Mouse (Mus musculus): ENCODE measurements around the gene Prex1.

Gene Prex1

DNA sequence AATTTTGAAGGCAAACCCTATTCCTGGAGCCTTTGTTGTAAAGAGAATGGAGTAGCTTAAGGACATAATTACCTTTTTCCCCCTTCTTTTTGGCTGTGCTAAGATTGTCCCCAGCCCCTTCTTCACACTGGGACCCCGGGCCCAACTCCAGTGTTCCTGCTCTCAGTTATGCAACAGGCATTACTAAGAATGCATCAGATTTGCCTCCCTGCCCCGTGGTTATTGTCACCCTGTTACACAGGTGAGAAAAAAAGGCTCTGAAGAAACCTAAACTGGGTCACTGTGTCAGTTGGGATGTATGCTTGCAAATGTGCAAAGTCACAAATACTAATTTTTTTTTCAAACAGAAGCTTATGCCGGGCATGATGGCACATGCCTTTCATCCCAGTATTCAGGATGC, 6.8 kb upstream of the Prex1 start:
- DNase-seq, result no peak

DNA sequence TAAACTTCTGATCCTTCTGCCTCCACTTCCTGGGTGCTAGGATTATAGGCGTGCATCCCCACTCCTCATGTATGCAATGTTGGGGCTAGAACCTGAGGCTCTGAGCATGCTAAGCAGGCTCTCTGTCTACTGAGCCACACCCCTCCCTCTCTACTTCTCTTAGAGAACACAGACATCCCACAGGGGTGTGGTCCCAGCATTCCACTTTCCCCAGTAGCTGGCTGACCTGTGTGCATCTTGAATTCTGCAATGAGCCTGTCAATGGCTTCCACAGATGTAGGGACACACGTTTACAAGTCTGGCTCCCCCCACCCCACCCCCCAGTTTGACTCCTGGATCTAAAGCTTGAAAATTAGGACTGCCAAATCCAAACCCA, 6.3 kb upstream of the Prex1 start:
- DNase-seq, result no peak

DNA sequence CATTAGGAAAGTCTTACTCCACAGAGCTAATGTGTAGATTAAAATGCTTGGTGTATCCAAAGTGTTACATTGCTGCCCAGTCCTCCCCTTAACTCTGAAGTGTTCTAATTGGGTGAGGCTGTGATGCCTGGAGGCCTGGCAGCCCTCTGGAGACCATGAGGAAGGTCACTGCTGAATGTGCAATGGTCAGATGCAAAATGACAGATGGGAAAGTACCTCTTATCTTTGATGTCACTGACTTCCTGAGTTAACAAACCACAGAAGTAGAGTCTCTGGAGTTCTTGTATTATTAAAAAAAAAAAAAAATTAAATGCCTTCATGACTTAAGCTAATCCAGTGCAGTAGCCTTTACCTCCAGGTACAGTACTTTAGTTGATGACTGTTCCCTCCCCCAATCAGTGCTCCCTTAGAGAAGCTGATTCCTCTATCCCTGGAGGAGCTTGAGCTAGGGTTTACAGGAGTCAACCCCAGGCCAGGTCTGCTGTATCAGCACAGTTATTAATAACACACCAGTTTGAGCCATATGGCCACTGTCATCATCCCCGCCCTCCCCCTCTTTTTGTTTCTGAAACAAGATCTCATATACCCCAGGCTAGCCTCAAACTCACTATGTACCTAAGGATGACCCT, 5.8 kb upstream of the Prex1 start:
- DNase-seq, result no peak

DNA sequence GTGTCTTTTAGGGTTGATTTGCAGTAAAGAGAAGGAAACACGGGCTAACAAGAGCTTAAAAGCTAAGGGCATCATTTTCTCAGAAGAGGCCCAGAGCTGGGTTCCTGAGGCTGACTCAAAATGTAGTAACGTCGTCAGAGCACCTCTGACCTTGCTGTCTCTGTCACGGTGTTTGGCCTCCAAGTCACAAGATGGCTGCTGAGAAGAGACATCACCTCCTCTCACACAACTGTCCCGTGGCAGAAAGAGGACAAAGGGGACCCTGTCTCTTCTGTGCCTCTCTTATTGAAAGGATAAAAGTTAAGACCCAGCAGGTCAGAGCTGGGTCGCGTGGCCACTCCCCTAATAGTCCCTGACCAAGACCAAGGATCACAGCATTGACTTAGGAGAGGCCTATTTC, 2.4 kb upstream of the Prex1 start:
- DNase-seq, result no peak

DNA sequence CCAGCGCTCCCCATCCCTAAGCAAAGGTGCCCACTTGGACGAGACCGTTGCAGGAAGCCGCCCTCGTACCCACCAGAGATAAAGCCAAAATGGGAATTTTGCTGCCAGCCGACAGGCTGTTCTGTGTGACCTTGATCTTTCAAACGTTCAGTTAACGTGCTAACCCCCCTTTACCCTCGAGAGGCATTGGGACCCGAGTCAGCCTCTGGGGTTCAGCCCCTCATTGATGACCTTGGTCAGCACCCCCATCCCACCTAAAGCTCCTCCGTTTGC, 731 bp upstream of the Prex1 start:
- peak in 1 of 2 experiments; percentile 12 for DNase-seq

DNA sequence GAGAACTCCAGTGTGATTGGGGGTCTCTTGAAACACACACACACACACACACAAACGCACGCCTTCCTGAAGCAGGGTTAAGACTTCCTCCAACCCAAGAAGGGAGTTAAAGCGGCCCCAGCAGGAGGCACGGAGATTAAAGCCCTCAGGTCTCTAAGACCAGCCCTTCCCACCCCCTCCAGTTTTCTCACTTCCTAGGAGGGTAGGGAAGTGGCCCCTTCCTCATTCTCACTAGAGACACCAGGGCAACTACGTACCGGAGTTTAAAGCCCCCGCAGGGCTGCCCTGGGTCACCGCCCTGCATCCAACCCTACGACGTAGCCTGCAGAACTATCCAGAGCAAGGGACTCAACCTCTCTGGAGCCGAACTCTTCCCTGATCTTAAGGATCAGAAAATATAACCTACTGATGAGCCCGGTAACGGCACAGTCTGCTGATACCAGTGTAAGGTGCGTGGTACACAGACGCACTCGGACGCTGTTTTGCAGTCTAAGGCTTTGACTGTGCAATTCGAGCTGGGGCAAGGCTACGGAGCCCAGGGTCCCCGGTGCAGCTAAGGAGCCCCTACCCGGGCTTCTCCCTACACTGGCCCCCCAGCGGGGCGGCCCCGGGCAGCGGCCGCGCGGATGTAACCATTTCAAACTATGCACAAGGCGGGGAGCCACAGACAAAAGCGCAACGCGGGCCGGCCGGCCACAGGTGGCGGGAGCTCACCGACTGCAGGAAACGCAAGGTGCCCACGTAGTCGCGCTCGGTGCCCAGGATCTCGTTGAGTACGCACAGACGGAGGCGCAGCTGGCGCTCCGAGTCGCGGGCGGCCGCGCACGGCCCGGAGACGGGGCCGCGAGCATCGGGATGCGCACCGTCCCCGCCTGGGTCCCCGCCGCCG, 587 bp downstream of the Prex1 start:
- DNase-seq, result peak; percentile 14 to 26

DNA sequence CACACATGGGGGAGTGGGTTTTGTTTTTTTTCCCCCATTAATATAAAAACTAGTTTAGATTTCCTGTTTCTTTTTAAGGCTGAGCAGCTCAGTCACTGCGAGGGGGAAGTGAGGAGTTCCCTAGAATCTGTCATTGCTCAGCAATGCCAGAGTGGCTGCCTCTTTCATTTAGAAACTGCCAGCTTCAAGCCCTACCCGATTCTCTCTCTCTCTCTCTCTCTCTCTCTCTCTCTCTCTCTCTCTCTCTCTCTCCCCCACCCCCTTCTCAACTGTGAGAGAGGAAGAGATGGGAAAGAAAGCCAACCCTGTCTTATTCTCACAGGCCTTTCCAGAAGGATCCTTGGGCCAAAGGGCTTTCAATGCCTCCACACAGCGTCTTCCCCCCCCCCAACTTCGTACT, 1.3 kb downstream of the Prex1 start:
- no peak for DNase-seq

DNA sequence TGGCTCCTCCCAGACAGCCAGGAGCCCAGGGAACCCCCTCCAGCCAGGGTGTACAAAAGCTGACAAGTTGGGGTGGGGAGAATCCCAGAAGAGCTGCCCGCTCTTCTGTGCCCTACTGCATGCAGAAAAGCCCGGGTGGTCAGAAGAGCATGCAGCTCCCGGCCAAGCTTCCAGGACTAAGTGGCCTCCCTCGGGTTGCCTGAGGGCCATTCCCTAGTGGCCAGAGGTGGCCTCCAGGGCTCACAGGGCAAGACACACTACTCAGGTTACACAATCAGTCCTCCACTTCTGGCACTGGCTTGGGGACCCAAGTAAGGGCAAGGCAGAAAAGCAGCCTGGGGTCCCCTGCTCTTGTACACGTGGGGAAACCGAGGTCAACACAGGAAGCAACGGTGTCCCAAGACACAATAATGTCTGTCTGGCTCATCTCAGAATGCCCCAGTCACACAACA, 1.9 kb downstream of the Prex1 start:
- DNase-seq, result no peak

DNA sequence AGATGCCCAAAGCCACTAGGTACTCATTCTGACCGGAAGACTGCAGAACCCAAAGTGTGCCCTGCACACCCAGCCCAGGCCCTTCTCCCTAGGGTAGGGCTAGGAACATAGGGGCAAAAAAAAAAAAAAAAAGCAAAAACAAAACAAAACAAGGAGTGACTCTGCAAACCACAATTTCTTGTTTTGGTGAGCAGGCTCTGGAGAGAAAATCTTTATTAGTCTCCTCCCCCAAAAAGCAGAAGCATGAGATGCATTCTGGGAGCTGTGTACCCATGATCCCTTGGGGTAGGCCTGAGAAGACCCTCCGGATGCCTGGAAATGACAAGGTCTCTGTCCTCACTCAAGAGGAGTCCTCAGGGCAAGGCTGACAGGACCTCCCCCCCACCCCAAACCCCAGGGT, 3.7 kb downstream of the Prex1 start:
- DNase-seq, result no peak

DNA sequence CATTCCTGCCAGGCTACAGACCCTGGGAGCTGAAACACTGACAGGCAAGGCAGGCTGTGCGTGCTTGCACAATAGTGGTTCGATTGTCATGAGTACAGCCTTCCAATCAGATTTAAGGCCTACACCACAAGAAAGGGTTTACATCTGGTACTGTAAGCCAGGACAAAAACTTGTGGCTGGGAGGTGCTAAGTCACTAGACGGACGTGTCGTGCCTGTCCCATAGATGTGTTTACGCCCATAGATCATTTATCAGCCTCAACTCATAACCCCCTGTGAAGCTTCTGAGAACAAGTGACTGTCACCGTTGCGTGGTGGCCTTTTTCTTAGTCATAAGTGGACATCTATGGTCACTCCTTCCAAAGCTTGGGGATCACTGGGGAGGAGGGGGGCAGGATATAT, 5.3 kb downstream of the Prex1 start:
- no peak for DNase-seq

DNA sequence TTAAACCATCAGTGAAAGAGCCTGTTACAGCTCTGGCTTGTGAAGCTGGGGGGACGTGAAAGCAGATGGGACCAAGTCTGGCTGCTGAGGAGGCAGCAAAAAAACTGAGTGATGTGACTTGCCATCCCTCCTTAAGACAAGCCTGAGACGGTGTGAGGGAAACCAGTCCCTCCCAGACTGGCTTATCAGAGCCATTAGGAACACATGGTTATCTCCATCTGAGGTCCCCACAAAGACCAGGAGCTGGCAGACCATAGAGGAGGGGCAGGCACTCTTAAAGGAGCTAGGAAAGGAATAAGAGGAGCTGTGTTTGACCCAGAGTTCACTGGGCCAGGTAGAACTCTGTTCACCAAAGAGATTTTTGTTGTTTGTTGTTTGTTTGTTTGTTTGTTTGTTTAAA, 7.1 kb downstream of the Prex1 start:
- no peak for DNase-seq

DNA sequence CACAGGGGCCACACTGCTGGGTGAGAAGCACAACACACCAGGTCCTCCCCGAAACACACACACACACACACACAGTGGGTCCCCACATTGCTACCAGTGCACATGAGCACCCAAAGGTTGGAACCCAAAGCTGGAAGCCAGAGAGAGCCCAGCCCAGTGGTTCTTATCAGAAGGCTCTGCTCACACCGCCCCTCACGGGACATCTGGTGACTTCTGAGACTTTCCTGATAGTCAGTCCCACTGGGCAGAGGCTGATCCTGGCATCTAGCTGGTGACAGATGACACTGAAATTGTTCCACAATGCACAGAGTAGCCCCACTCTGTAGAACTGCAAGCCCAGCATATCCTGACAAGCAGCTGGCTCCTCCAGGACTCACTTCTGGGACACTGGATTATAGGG, 10.1 kb downstream of the Prex1 start:
- DNase-seq, result no peak

DNA sequence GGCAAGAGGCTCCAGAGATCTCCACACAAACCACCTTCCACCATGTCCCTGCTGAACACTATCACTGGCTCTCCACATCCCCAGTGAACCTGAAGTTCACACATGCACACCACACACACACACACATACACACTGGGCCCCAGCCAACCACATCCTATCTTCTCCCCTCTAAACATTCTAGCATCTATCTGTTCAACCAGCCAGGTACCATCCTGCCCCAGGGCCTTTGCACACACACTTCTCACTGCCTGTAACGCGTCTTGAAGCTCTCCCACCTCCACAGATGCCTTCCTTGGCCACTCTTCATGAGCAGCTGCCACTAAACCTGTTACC, 11.6 kb downstream of the Prex1 start:
- DNase-seq, result no peak

DNA sequence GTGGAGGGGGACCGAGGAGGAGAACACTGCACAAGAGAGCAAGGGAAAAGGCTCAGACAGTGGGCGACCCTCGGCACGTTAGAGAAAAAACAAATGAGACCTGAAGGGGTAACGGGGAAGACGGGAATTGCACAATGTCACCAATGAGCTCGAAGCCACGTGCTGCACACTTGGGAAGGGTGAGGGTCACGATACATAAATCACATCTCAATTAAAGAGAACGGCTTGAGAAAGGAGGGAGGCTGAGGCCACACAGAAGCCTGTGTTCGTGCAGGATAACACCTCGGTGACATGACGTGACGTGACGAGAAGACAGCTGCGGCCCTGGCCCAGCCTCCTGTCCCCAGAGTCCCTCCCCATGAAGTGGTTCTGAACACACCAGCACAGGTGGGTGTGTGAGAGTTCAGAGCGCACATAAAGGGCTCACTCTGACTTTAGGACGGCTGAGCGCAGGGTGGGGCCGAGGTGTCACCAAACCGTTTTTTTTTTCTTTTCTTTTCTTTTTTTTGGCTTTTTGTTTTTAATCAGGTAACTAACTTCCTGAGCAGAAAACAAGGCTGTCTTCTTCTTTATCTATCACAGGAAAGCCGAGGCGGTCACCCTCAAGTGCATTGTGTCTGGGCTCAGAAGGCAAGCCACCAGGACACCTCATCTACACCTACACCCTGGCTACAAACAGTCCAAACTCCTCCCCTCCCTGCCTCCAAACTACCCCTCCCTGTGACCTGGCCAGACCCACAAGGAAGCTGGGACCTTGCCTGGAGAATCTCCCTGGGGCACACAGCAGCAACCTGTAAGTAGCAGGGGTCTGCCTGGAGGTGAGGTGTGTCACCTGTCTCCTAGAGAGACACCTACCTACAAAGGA, 12.2 kb downstream of the Prex1 start:
- DNase-seq, result no peak

DNA sequence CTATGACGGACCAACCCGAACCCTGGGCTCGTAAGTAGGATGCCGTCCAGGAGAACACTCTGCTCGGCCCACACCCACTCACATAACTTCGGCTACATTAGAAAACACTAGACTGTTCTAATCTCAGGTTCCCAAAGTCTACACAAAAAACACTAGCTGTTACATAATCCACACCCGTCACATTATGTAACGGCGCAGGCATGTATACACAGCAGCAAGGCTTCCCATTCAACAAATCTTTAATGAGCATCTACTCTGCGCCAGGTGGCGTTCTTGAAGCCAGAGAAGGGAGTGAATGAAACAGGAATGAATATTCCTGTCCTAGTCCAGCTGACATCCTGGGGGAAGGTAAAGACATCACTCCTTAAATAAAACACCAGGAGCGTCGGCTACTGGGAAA, 12.9 kb downstream of the Prex1 start:
- no peak for DNase-seq

DNA sequence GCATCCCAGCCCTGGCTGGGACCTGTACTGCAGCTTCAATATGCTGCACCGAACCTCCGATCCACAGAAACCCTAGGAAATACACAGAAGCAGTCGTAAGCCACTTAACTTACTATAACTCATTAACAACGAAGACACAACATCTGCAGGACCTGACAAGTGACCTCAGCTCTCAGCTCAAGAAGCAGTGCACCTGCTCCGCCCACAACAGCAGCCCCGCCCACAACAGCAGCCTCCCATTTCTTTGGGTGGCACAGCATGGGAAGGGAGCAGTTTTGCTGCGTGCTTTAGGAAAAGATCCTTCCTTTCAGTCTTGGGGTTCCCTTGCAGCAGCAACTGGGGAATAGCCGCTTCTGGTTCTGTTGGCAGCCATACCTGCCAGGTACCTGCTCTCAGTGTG, 13.5 kb downstream of the Prex1 start:
- DNase-seq, result no peak

DNA sequence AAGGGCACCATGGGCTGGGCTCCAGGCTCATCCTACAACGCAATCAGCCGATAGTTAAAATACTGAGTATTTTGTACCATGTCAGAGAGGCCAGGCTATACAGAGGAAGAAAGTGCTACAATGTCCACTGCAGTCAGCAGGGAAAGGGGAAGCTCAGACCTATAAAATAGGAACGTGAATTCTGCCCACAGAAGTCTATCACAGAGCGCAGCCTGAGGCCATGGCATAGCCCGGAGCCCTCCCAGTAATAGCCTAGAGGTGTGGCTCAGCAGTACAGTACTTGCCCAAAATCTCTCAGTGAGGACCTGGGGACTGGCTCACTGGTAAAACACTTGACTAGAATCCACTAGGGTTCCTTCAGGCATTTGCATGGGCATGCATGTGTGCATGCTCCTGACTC, 14.1 kb downstream of the Prex1 start:
- no peak for DNase-seq

DNA sequence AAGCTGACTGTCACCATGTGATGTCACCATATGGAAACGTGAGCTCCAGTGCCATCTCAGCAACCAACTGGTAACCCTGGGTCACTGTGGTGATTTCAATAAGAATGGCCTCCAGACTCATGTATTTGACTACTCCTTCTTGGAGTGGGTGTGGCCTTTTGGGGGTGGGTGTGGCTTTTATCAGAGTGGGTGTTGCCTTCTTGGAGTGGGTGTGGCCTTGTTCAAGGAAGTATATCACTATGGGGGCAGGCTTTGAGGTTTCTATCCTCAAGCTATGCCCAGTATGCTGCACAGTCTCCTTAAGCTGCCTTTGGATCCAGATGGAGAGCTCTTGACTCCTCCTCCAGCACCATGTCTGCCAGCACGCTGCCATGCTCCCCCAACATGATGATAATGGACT, 19.0 kb downstream of the Prex1 start:
- no peak for DNase-seq

DNA sequence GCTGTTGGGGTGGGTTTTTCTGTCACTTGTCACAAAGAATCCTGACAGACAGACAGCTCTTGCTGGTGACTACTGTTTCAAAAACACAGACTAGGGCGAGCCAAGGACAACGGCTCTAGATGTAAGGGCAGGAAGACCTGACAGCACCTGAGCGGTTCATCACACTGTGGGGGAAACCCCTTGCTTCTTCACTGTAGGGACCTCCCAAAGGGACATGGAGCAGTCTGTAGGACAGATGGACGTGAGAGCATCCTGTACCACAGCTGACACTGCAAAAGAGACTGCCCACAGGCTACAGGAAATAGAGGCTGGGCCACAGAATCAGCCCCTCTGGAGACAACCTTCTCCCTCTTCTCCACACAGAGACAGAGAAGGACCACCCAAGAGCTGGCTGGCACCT, 20.2 kb downstream of the Prex1 start:
- no peak for DNase-seq

DNA sequence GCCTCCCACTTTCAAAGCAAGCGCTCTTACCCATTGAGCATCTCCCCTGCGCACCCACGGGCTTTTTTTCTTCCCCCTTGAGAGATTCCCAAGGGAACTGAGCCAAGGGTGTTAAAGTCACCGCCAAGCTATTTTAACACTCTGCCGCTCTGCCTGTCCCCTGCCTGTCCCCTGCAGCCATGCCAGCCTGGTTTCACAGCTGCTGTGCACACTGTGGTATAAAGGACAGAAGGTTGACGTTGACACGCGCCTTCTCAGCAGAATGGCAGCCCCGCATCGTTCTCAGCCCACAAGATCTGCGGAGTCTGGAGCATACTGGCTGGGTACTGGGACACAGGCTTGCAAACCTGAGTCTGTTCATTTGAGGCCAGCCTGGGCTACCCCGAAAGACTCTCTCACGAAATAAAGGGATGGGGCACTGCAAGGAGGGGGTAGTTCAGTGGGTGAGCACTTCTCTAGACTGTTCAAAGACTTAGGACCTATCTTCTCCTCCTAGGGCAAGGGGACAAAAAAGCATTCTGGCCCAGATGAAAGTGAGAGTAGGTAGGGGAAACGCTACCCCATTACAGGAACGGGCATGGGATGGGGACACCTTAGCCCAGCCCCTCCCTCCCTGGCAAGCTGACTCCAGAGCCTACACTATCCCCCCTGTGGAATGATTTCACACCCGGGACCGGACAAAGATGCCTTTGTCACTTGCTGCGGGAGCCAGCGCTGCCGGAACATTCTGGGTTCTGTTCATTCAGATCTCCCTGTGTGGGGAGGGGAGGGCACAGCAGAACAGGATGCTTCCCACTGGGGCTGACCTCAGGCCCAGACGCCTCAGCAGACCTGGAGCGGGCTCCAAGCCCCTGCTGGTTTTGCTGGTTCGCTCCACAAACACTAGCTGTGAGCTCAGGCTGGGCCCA, 21.8 kb downstream of the Prex1 start:
- no peak for DNase-seq

DNA sequence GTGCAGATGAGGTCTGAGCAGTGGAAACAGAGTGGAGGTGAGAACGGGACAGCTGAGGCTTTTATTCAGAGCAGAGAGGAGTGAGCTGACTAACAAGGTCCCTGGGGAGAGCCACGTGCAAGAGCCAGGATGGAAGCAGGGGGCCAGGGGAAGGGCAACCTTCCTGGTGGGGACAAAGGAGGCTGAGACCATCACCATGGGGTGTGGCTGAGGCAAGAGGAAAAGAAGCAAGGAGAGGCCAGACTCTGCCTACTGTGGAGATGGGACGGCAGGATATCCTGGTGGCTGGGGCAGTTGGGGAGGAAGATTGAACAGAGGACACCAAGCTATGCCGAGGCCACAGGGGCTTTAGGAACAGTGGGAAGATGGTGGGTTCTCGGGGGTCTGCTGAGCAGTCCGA, 26.7 kb downstream of the Prex1 start:
- no peak for DNase-seq

DNA sequence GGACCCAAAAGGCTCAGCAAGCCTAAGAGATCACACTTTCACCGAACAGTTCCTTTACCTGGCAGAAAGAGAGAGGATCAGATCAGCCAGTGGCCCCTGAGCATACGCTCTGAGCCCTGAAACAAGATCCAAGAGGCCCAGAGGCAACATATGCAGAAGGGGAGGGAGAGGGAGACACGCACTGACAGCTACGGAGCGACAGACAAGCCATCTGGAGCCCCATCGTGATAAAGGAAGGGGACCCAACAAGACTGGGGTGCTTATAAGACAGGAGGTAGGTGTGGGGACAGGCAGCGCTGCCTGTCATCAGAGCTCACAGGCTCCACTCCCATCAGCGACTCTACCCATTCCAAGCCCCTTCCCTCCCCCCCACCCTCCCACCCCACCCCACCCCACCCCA, 27.8 kb downstream of the Prex1 start:
- no peak for DNase-seq
